Mouse (Mus musculus): ENCODE data around the gene Prdx3. TPM values are rescaled to one million over a fixed set of nuclear protein-coding genes. Genes with fewer than 3 reads are reported as not detected.

The Prdx3 gene
- polyA plus RNA-seq, 1 experiment from 2014 or later = 126 TPM

Other genes starting within 250 kb of the Prdx3 start
- 23.1 and 29.6 TPM in 2 replicates for gene Nanos1, start 118.6 kb downstream of the Prdx3 start, polyA plus RNA-seq (2014; fragmentation: Nextera tagmentation; extraction: Ambion mirVana)
- 117 and 122 TPM in 2 replicates for gene Eif3a, start 83.9 kb downstream of the Prdx3 start, polyA plus RNA-seq (2014; fragmentation: Nextera tagmentation; extraction: Ambion mirVana)
- gene Fam45a, start 63.0 kb downstream of the Prdx3 start, polyA plus RNA-seq (2014; fragmentation: Nextera tagmentation; extraction: Ambion mirVana) = 49.6 and 50.9 TPM in 2 replicates
- 11.6 and 11.9 TPM in 2 replicates for gene Sfxn4, start 13.1 kb downstream of the Prdx3 start, polyA plus RNA-seq (2014; fragmentation: Nextera tagmentation; extraction: Ambion mirVana)
- 3.1 and 3.4 TPM in 2 replicates for gene Grk5, start 15.2 kb upstream of the Prdx3 start, polyA plus RNA-seq (2014; fragmentation: Nextera tagmentation; extraction: Ambion mirVana)